Comparison of ENCODE assay signal across 8 mouse cellular contexts in genomic region chr9:21337652-21338051, GRCm38 (mm10). TPM values are rescaled to one million over a fixed set of nuclear protein-coding genes. Genes with fewer than 3 reads are reported as not detected.
DNase-seq lines count a peak whose midpoint lies in the region; ATAC-seq lines count a peak whose summit lies in the region.

No protein-coding gene starts in this region.

- no peak overlapping the region for H3K4me2 ChIP-seq in forebrain, embryonic 16.5 days (ENCODE audit: low read length)

- no peak for ATAC-seq in forebrain, embryonic 16.5 days

- peak overlapping the region; percentile 40; the same call in 1 of the 2 replicates for H3K27ac ChIP-seq in forebrain, embryonic 10.5 days
- no peak overlapping the region for H3K27ac ChIP-seq in forebrain, embryonic 16.5 days (ENCODE audit: low read length)

- H3K4me3 ChIP-seq in forebrain, embryonic 10.5 days: peak overlapping the region; percentile 20; the same call in 1 of the 2 replicates
- no peak overlapping the region for H3K4me3 ChIP-seq in forebrain, embryonic 16.5 days (replicated peaks; ENCODE audit: low read length)

- no peak overlapping the region for H3K9ac ChIP-seq in forebrain, embryonic 16.5 days (replicated peaks; ENCODE audit: low read depth, low read length)

- H3K4me1 ChIP-seq in forebrain, embryonic 10.5 days: peaks cover 17% of the 10 kb centered on the region
- H3K4me1 ChIP-seq in forebrain, embryonic 16.5 days (replicated peaks; ENCODE audit: control insufficient read depth, insufficient read depth, low read length): no peaks in the 10 kb centered on the region; the same call in 1 of the 2 replicates

- H3K36me3 ChIP-seq in forebrain, embryonic 10.5 days (replicated peaks): peaks cover 31% of the 10 kb centered on the region
- H3K36me3 ChIP-seq in forebrain, embryonic 16.5 days (ENCODE audit: control insufficient read depth, insufficient read depth): peaks cover 3% of the 10 kb centered on the region; the same call in 1 of the 2 replicates

- 13% methylated on average over 20 of the region's 20 CpGs for WGBS in forebrain, embryonic 10.5 days
- WGBS in forebrain, embryonic 16.5 days: 25% methylated on average over 20 of the region's 20 CpGs

- no peak for DNase-seq in forebrain, embryonic 10.5 days (ENCODE audit: extremely low spot score, low spot score)
- peak; percentile 85 for DNase-seq in gastrocnemius, postnatal 25 days
- peak; percentile 78 for DNase-seq in kidney, postnatal 10 days
- DNase-seq in skeletal muscle tissue, adult 2 months (ENCODE audit: low read depth, low spot score): peak; percentile 90
- no peak for DNase-seq in right cerebral cortex, postnatal 25 days
- no peak for DNase-seq in layer of hippocampus, postnatal 14 days (ENCODE audit: low spot score in 2 of 2)
- DNase-seq in layer of hippocampus, adult 18-20 months (ENCODE audit: low spot score in 2 of 2): no peak

- H3K9me3 ChIP-seq in forebrain, embryonic 10.5 days: no peaks in the 10 kb centered on the region
- H3K9me3 ChIP-seq in forebrain, embryonic 16.5 days (ENCODE audit: control insufficient read depth, low read length): no peaks in the 10 kb centered on the region

- 0 out of 2 replicates have a peak, but pooled peaks cover 5% of the 10 kb centered on the region for H3K27me3 ChIP-seq in forebrain, embryonic 10.5 days (ENCODE audit: poor library complexity, severe bottlenecking)
- H3K27me3 ChIP-seq in forebrain, embryonic 16.5 days (replicated peaks; ENCODE audit: control insufficient read depth, insufficient read depth, low read length): no peaks in the 10 kb centered on the region

RNA-seq across cellular contexts. Expression of gene Slc44a2, which starts 17.2 kb away (rescaled TPM):
- 62.6 and 71.5 TPM in 2 replicates for polyA plus RNA-seq in forebrain, embryonic 10.5 days (2016; fragmentation: Nextera tagmentation; extraction: Ambion mirVana)
- 86.2 and 88.7 TPM in 2 replicates for polyA plus RNA-seq in forebrain, embryonic 16.5 days (2015; fragmentation: Nextera tagmentation; extraction: Ambion mirVana)
- 100 to 1,000 TPM; 117 to 128 TPM for total RNA-seq in gastrocnemius, postnatal 25 days (2021)
- total RNA-seq in layer of hippocampus, postnatal 14 days (2021): 10 to 100 TPM; 53.4 to 61.0 TPM
- total RNA-seq in layer of hippocampus, adult 18-20 months (2021): 10 to 100 TPM; 44.7 to 48.0 TPM

RNA-seq across cellular contexts. Expression of gene Ap1m2, which starts 25.5 kb away (rescaled TPM):
- 6.3 and 8.5 TPM in 2 replicates for polyA plus RNA-seq in forebrain, embryonic 10.5 days (2016; fragmentation: Nextera tagmentation; extraction: Ambion mirVana)
- 1.8 and 2.9 TPM in 2 replicates for polyA plus RNA-seq in forebrain, embryonic 16.5 days (2015; fragmentation: Nextera tagmentation; extraction: Ambion mirVana)
- total RNA-seq in gastrocnemius, postnatal 25 days (2021): not detected
- total RNA-seq in layer of hippocampus, postnatal 14 days (2021): under 1 TPM in 1 of 2 experiments, not detected in 1; 0.50 TPM
- total RNA-seq in layer of hippocampus, adult 18-20 months (2021): under 1 TPM; 0.18 to 0.30 TPM

RNA-seq across cellular contexts. Expression of gene Ilf3, which starts 30.0 kb away (rescaled TPM):
- 328 and 336 TPM in 2 replicates for polyA plus RNA-seq in forebrain, embryonic 10.5 days (2016; fragmentation: Nextera tagmentation; extraction: Ambion mirVana)
- polyA plus RNA-seq in forebrain, embryonic 16.5 days (2015; fragmentation: Nextera tagmentation; extraction: Ambion mirVana): 309 and 325 TPM in 2 replicates
- 10 to 100 TPM; 17.9 to 19.2 TPM for total RNA-seq in gastrocnemius, postnatal 25 days (2021)
- 10 to 100 TPM; 78.1 to 91.5 TPM for total RNA-seq in layer of hippocampus, postnatal 14 days (2021)
- total RNA-seq in layer of hippocampus, adult 18-20 months (2021): 100 to 1,000 TPM in 1 of 2 experiments, 10 to 100 TPM in 1; 99.2 to 101 TPM

RNA-seq across cellular contexts. Expression of gene Cdkn2d, which starts 46.4 kb away (rescaled TPM):
- 40.4 and 42.9 TPM in 2 replicates for polyA plus RNA-seq in forebrain, embryonic 10.5 days (2016; fragmentation: Nextera tagmentation; extraction: Ambion mirVana)
- polyA plus RNA-seq in forebrain, embryonic 16.5 days (2015; fragmentation: Nextera tagmentation; extraction: Ambion mirVana): 85.1 and 97.7 TPM in 2 replicates
- 1 to 10 TPM; 7.4 to 9.1 TPM for total RNA-seq in gastrocnemius, postnatal 25 days (2021)
- 10 to 100 TPM; 58.9 to 62.0 TPM for total RNA-seq in layer of hippocampus, postnatal 14 days (2021)
- 10 to 100 TPM; 53.7 to 56.7 TPM for total RNA-seq in layer of hippocampus, adult 18-20 months (2021)

RNA-seq across cellular contexts. Expression of gene Kri1, which starts 49.9 kb away (rescaled TPM):
- polyA plus RNA-seq in forebrain, embryonic 10.5 days (2016; fragmentation: Nextera tagmentation; extraction: Ambion mirVana): 18.3 and 18.8 TPM in 2 replicates
- 18.3 and 20.1 TPM in 2 replicates for polyA plus RNA-seq in forebrain, embryonic 16.5 days (2015; fragmentation: Nextera tagmentation; extraction: Ambion mirVana)
- total RNA-seq in gastrocnemius, postnatal 25 days (2021): 1 to 10 TPM; 8.3 to 8.5 TPM
- total RNA-seq in layer of hippocampus, postnatal 14 days (2021): 10 to 100 TPM; 32.1 to 33.4 TPM
- total RNA-seq in layer of hippocampus, adult 18-20 months (2021): 10 to 100 TPM; 39.7 to 46.9 TPM

Comparison
In these comparisons a context has a peak if more than half of its experiments do, and no peak if none do; other contexts are left out.
1. DNase-seq: peak in gastrocnemius, postnatal 25 days (single experiment), kidney, postnatal 10 days (single experiment) and skeletal muscle tissue, adult 2 months (single experiment); none in forebrain, embryonic 10.5 days (single experiment), right cerebral cortex, postnatal 25 days (single experiment), layer of hippocampus, postnatal 14 days (0 of 2) and layer of hippocampus, adult 18-20 months (0 of 2).